Mouse (Mus musculus): ENCODE data around the gene Dmrt3. TPM values are rescaled to one million over a fixed set of nuclear protein-coding genes. Genes with fewer than 3 reads are reported as not detected.

Gene Dmrt3
- polyA plus RNA-seq, 1 experiment from 2014 or later = 0.07 TPM

DNA sequence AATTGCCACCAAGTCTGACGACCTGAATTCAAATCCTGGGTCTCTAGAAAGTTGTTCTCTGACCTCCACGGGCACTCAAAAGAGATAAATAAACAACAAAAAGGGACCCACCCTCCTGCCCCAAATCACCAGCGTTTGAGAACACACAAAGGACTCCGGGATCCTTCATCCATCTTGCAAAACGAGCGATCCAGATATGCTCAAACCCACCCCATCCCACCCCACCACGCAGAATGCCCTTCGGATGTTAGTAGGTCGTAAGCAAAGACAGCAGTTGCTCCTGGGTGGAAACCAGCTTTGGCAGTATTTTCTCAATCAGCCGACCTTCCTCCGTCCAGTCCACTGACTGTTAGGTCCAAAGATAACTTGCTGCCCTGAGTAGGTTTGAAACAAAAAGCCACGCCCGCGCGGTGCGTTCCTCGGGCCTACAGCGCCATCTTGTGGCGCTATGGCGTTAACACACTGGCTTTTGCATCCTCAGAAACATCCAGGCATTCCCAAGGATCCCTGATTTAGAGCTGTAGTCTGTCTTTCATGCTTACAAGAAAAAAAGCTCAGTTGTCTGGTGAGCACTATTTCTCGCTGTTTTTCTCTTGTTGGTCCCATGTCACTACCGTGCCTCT, 25.6 kb downstream of the Dmrt3 start:
- WGBS = 10% methylated on average over 22 of the region's 22 CpGs
- DNase-seq (ENCODE audit: low spot score) (peak; percentile 79), ATAC-seq (ENCODE audit: low FRiP score, low TSS enrichment) (0 out of 2 replicates have a peak, but pooled peaks have one; percentile 47)
- H3K9me3 ChIP-seq (ENCODE audit: control insufficient read depth, low read length) = no peaks in the 10 kb centered on the region
- no peaks in the 10 kb centered on the region for H3K36me3 ChIP-seq (ENCODE audit: control insufficient read depth, insufficient read depth, low read length)
- no peaks in the 10 kb centered on the region for H3K4me1 ChIP-seq (replicated peaks; ENCODE audit: control insufficient read depth, insufficient read depth)
- peak; percentile 98 for TF ChIP-seq CTCF (IDR thresholded peaks at IDR 0.05; ENCODE audit: low read depth)
- no peak for TF ChIP-seq EP300 (optimal IDR thresholded peaks at IDR 0.05)
- H3K4me3 ChIP-seq (ENCODE audit: low read depth, low read length) = peak overlapping the region; percentile 18; the same call in 1 of the 2 replicates
- no peaks in the 10 kb centered on the region for H3K27me3 ChIP-seq (ENCODE audit: control insufficient read depth, insufficient read depth, low read length)
- no peak overlapping the region for H3K27ac ChIP-seq (replicated peaks)
- H3K4me2 ChIP-seq (replicated peaks; ENCODE audit: low read depth) = peak overlapping the region; percentile 41
- H3K9ac ChIP-seq (ENCODE audit: low read length) = no peak overlapping the region

DNA sequence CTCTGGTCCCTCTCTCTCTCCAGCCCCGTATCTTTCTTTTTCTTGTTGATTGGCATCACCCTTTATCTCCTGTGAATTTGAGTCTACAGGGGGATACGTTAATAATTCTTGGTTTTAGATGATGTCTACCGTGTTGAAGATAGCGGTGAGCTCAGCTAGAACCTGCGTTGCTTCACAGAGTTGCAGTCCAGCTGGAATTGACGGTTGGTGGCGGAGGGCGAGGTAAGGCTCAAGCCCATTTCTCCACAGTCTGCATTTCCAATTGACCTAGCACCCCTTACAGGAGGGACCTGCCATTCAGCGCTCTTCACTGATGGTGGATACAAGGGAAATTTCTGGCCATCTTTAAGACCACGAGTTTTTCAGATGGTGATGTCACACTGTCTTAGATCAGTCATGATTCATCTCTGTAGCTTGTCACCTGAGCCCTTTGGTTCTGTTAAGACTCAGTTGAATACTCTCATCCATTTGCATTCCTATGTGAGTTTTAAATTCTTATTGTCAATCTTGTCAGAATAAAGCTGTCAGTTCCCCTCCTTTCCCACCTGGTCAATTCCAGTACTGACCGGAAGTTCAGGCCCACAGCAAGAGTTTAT, 28.8 kb downstream of the Dmrt3 start:
- ATAC-seq (ENCODE audit: low FRiP score, low TSS enrichment) (no peak), DNase-seq (ENCODE audit: low spot score) (no peak)
- TF ChIP-seq CTCF (IDR thresholded peaks at IDR 0.05; ENCODE audit: low read depth) (no peak), EP300 (optimal IDR thresholded peaks at IDR 0.05) (no peak)
- 75% methylated on average over 11 of the region's 11 CpGs for WGBS
- Histone ChIP-seq H3K9me3 (ENCODE audit: control insufficient read depth, low read length) (no peaks in the 10 kb centered on the region), H3K27me3 (ENCODE audit: control insufficient read depth, insufficient read depth, low read length) (no peaks in the 10 kb centered on the region), H3K4me3 (ENCODE audit: low read depth, low read length) (no peak overlapping the region), H3K36me3 (ENCODE audit: control insufficient read depth, insufficient read depth, low read length) (no peaks in the 10 kb centered on the region), H3K27ac (replicated peaks) (no peak overlapping the region), H3K4me2 (replicated peaks; ENCODE audit: low read depth) (no peak overlapping the region), H3K4me1 (replicated peaks; ENCODE audit: control insufficient read depth, insufficient read depth) (no peaks in the 10 kb centered on the region), H3K9ac (ENCODE audit: low read length) (no peak overlapping the region)

DNA sequence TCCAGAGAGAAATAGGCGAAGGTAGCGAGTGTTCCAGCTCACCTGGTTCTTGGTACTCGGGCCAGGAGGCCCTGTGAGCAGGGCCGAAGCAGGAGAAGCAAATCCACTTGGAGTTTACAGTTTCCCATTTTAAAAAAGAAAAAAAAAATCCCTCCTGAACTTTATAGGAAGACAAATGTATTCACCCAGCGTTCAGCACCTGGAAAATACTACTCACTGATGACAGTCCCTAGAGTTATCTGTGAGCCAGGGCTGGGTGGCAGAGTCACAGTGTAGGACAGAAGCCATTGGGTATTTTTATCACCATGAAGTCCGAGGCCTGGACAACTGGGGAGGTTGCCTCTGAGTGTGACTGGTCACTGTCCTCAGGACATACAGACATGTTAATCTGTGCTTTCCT, 31.7 kb downstream of the Dmrt3 start:
- no peak overlapping the region for H3K9ac ChIP-seq (ENCODE audit: low read length)
- TF ChIP-seq CTCF (IDR thresholded peaks at IDR 0.05; ENCODE audit: low read depth) (no peak), EP300 (optimal IDR thresholded peaks at IDR 0.05) (no peak)
- H3K4me2 ChIP-seq (replicated peaks; ENCODE audit: low read depth) = no peak overlapping the region
- H3K9me3 ChIP-seq (ENCODE audit: control insufficient read depth, low read length) = no peaks in the 10 kb centered on the region
- ATAC-seq (ENCODE audit: low FRiP score, low TSS enrichment) (no peak), DNase-seq (ENCODE audit: low spot score) (no peak)
- H3K4me1 ChIP-seq (replicated peaks; ENCODE audit: control insufficient read depth, insufficient read depth) = no peaks in the 10 kb centered on the region
- no peaks in the 10 kb centered on the region for H3K36me3 ChIP-seq (ENCODE audit: control insufficient read depth, insufficient read depth, low read length)
- H3K27ac ChIP-seq (replicated peaks) = no peak overlapping the region
- H3K4me3 ChIP-seq (ENCODE audit: low read depth, low read length) = no peak overlapping the region
- WGBS = 79% methylated on average over 6 of the region's 6 CpGs
- H3K27me3 ChIP-seq (ENCODE audit: control insufficient read depth, insufficient read depth, low read length) = no peaks in the 10 kb centered on the region

DNA sequence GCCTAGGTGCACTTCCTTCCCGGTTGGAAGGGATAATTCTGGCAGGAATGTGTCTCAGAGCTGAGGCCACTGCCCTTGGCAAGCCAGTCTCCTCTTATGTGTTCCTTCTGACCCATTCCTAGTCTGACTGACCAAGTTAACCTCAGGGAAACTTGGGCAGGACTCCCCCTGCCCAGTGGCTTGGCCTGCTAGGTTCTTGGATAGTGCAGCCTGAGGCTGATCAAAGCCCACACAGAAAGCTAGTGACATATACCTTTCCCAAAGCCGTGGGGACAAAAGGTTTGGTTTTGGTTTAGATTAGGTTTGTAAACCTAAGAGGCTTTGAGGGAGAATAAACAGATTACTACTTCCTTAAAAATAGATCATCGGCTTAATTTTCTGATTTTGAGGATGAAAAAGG, 37.0 kb downstream of the Dmrt3 start:
- Histone ChIP-seq H3K4me3 (ENCODE audit: low read depth, low read length) (no peak overlapping the region), H3K4me1 (replicated peaks; ENCODE audit: control insufficient read depth, insufficient read depth) (no peaks in the 10 kb centered on the region), H3K9ac (ENCODE audit: low read length) (no peak overlapping the region), H3K9me3 (ENCODE audit: control insufficient read depth, low read length) (no peaks in the 10 kb centered on the region), H3K36me3 (ENCODE audit: control insufficient read depth, insufficient read depth, low read length) (no peaks in the 10 kb centered on the region), H3K27ac (replicated peaks) (no peak overlapping the region), H3K4me2 (replicated peaks; ENCODE audit: low read depth) (no peak overlapping the region), H3K27me3 (ENCODE audit: control insufficient read depth, insufficient read depth, low read length) (no peaks in the 10 kb centered on the region)
- DNase-seq (ENCODE audit: low spot score) (no peak), ATAC-seq (ENCODE audit: low FRiP score, low TSS enrichment) (no peak)
- TF ChIP-seq EP300 (optimal IDR thresholded peaks at IDR 0.05) = no peak
- TF ChIP-seq CTCF (IDR thresholded peaks at IDR 0.05; ENCODE audit: low read depth) = no peak
- 57% methylated on average over 3 of the region's 3 CpGs for WGBS

DNA sequence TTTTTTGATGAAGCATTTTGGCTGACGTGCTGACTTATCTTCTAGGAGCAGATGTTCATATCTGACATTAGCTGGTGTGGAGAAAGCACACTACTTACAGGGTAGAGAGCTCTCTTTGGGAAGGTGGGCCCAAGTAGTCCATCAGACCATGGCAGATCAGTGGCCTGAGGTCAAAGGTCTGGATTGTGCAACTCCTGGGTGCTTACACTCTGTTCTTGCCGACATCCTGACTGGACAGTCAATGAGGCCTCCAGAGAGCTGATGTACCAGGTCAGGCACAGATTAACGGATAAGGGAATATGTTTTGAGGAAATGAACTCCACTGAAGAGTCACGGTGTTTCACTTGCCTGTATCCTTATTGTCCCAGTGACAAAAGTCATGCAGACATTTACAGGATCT, 38.6 kb downstream of the Dmrt3 start:
- Histone ChIP-seq H3K4me2 (replicated peaks; ENCODE audit: low read depth) (no peak overlapping the region), H3K4me3 (ENCODE audit: low read depth, low read length) (no peak overlapping the region), H3K27me3 (ENCODE audit: control insufficient read depth, insufficient read depth, low read length) (no peaks in the 10 kb centered on the region), H3K27ac (replicated peaks) (no peak overlapping the region), H3K9ac (ENCODE audit: low read length) (no peak overlapping the region), H3K9me3 (ENCODE audit: control insufficient read depth, low read length) (no peaks in the 10 kb centered on the region), H3K4me1 (replicated peaks; ENCODE audit: control insufficient read depth, insufficient read depth) (no peaks in the 10 kb centered on the region), H3K36me3 (ENCODE audit: control insufficient read depth, insufficient read depth, low read length) (no peaks in the 10 kb centered on the region)
- 63% methylated on average over 4 of the region's 4 CpGs for WGBS
- ATAC-seq (ENCODE audit: low FRiP score, low TSS enrichment) (no peak), DNase-seq (ENCODE audit: low spot score) (no peak)
- no peak for TF ChIP-seq CTCF (IDR thresholded peaks at IDR 0.05; ENCODE audit: low read depth)
- TF ChIP-seq EP300 (optimal IDR thresholded peaks at IDR 0.05) = no peak

DNA sequence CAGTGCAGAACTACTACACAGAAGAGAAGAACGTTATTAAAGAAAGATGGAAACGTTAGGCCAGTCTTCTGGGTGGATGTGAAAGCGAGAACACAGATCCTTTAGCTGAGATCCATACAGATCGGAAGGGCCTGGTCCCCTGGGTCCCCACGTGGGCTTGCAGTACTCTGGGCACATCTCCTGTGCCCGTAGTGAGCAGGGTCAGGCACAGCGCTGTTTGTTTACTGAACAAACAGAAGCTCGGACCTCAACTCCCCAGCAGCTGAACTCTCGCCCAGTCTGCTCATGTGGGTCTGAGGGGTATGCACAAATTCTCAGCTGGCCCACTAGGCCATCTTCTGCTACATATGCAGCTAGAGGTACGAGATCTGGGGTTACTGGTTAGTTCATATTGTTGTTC, 40.4 kb downstream of the Dmrt3 start:
- H3K4me3 ChIP-seq (ENCODE audit: low read depth, low read length) = no peak overlapping the region
- no peaks in the 10 kb centered on the region for H3K9me3 ChIP-seq (ENCODE audit: control insufficient read depth, low read length)
- TF ChIP-seq EP300 (optimal IDR thresholded peaks at IDR 0.05) (no peak), CTCF (IDR thresholded peaks at IDR 0.05; ENCODE audit: low read depth) (no peak)
- H3K27me3 ChIP-seq (ENCODE audit: control insufficient read depth, insufficient read depth, low read length) = no peaks in the 10 kb centered on the region
- no peak overlapping the region for H3K9ac ChIP-seq (ENCODE audit: low read length)
- no peaks in the 10 kb centered on the region for H3K36me3 ChIP-seq (ENCODE audit: control insufficient read depth, insufficient read depth, low read length)
- no peak for DNase-seq (ENCODE audit: low spot score)
- no peak for ATAC-seq (ENCODE audit: low FRiP score, low TSS enrichment)
- 58% methylated on average over 10 of the region's 10 CpGs for WGBS
- no peaks in the 10 kb centered on the region for H3K4me1 ChIP-seq (replicated peaks; ENCODE audit: control insufficient read depth, insufficient read depth)
- no peak overlapping the region for H3K4me2 ChIP-seq (replicated peaks; ENCODE audit: low read depth)
- no peak overlapping the region for H3K27ac ChIP-seq (replicated peaks)

Data from stomach, postnatal 0 days (tissue).